In genomic region chr6:91590806-91591571, GRCm38 (mm10) we compare ENCODE assay signal across 7 mouse cellular contexts.
A peak's percentile ranks its signal among the peaks of the same experiment; 100 is the strongest.
DNase-seq lines count a peak whose midpoint lies in the region.

No protein-coding gene starts in this region.

- intact Hi-C loops in gastrocnemius, postnatal 36 days (cut with DNase I), result no loop called here

- peak; percentile 21 for DNase-seq in right cerebral cortex, postnatal 14 days
- DNase-seq in right cerebral cortex, adult 2 months (ENCODE audit: low spot score in 2 of 2), result no peak
- DNase-seq in gastrocnemius, postnatal 36 days, result peak; percentile 49 to 62
- peak; percentile 67 to 86 for DNase-seq in kidney, postnatal 25 days
- peak; percentile 77 for DNase-seq in skeletal muscle tissue, adult 2 months (ENCODE audit: low read depth, low spot score)
- no peak for DNase-seq in thymus, postnatal 0 days (ENCODE audit: low spot score)
- DNase-seq in frontal cortex, adult 2 months (ENCODE audit: extremely low spot score in 1 of 2, low spot score in 1 of 2), result no peak

Comparison
In these comparisons a context has a peak if more than half of its experiments do, and no peak if none do; other contexts are left out.
1. DNase-seq: peak in right cerebral cortex, postnatal 14 days (single experiment), gastrocnemius, postnatal 36 days (2 of 2), kidney, postnatal 25 days (2 of 2) and skeletal muscle tissue, adult 2 months (single experiment); none in right cerebral cortex, adult 2 months (0 of 2), thymus, postnatal 0 days (single experiment) and frontal cortex, adult 2 months (0 of 2).